Mouse (Mus musculus): Measurements from ENCODE around the gene Pin4.

DNA sequence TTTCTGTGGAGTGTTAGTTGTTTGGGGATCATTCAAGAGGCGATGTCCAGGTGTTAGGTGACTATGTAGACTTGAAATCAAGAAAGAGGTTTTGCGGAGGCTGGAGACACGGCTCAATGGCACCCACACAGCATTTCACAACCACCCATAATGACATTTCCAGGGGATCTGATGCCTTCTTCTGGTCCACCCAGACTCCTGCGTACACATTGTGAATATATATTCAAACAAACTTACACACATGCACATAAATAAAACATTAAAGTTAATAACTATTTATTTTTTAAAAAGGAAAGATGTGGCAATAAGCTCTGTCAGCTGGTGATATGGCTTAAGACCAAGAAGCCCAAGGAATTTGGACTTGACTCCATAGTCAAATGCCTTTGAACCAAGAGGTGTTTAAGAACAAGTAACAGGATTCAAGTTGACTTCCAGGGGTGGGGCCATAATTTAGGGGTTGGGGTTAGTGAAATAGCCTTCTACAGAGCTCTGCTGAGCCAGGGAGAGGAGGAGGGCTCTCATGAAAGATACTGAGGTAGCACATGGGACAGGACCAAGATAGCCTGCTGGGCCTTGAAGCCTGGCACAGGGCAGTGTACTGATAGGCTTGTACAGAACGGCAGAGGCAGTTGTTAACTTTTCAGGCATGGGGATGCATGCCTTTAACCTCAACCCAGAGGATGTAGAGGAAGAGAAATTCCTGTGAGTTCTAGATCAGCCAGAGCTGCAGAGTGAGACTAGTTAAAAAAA lies 56.5 kb downstream of the Pin4 start:
- no peak for TF ChIP-seq POLR2A (IDR thresholded peaks at IDR 0.05; ENCODE audit: low read depth, low read length)
- TF ChIP-seq CTCF (IDR thresholded peaks at IDR 0.05; ENCODE audit: extremely low read depth, insufficient read depth, insufficient read length, insufficient replicate concordance) = no peak

All from spleen, adult 2 months (tissue).